ENCODE assay signal across 13 mouse cellular contexts in genomic region chr9:64564315-64564767, GRCm38 (mm10).
DNase-seq lines count a peak whose midpoint lies in the region; ATAC-seq lines count a peak whose summit lies in the region.
"Had no signal": no experiment of that assay in that cellular context is flagged by ENCODE, and none has a peak within 500 bp of the region (broad histone marks: within the 10 kb centered on the region; RNA-seq: fewer than 3 reads in every experiment).

No protein-coding gene starts in this region.

- no peaks in the 10 kb centered on the region for H3K27me3 ChIP-seq in intestine, embryonic 15.5 days (replicated peaks)
- H3K27me3 ChIP-seq: lung, embryonic 15.5 days; neural tube, embryonic 12.5 days had no signal

- H3K4me2 ChIP-seq in intestine, embryonic 15.5 days (replicated peaks): no peak overlapping the region
- H3K4me2 ChIP-seq: heart, embryonic 13.5 days; lung, embryonic 15.5 days; neural tube, embryonic 12.5 days had no signal

- no peak overlapping the region for H3K9ac ChIP-seq in intestine, embryonic 15.5 days
- H3K9ac ChIP-seq: forebrain, postnatal 0 days; heart, embryonic 13.5 days; lung, embryonic 15.5 days; neural tube, embryonic 12.5 days had no signal

- peak; percentile 90 for ATAC-seq in common myeloid progenitor, adult 5-6 weeks (replicated peaks; ENCODE audit: low read depth, poor library complexity, severe bottlenecking)
- ATAC-seq in intestine, embryonic 15.5 days: no peak
- ATAC-seq: inflammation-experienced regulatory T-cells, adult 6 months had no signal

- intact Hi-C loops in left cerebral cortex, postnatal 14 days (cut with DNase I): no loop called here

- peak; percentile 55 for DNase-seq in adrenal gland, adult 2 months
- DNase-seq in adrenal gland, postnatal 4 days (ENCODE audit: low spot score in 2 of 2): no peak
- DNase-seq in 416B (ENCODE audit: low read depth): peak; percentile 93
- DNase-seq in T-cell, adult 2 months (ENCODE audit: low spot score): no peak
- DNase-seq in left cerebral cortex, postnatal 14 days (ENCODE audit: low spot score in 2 of 2): no peak
- DNase-seq: forebrain, postnatal 0 days had no signal

- 2% methylated on average over 5 of the region's 5 CpGs for WGBS in macrophage (ENCODE audit: missing documents)
- 81% methylated on average over 5 of the region's 5 CpGs for WGBS in intestine, embryonic 15.5 days

- no peaks in the 10 kb centered on the region for H3K36me3 ChIP-seq in macrophage (ENCODE audit: inconsistent target)
- H3K36me3 ChIP-seq in intestine, embryonic 15.5 days: no peaks in the 10 kb centered on the region
- H3K36me3 ChIP-seq: heart, embryonic 13.5 days; lung, embryonic 15.5 days; neural tube, embryonic 12.5 days had no signal

- no peaks in the 10 kb centered on the region; the same call in 1 of the 2 replicates for H3K4me1 ChIP-seq in intestine, embryonic 15.5 days (replicated peaks)
- H3K4me1 ChIP-seq: lung, embryonic 15.5 days had no signal

- no peaks in the 10 kb centered on the region for H3K79me2 ChIP-seq in macrophage (ENCODE audit: inconsistent target)

- no peaks in the 10 kb centered on the region for H3K9me3 ChIP-seq in intestine, embryonic 15.5 days
- H3K9me3 ChIP-seq: lung, embryonic 15.5 days had no signal

- no peak overlapping the region for H3K4me3 ChIP-seq in macrophage (ENCODE audit: inconsistent target)
- H3K4me3 ChIP-seq in intestine, embryonic 15.5 days (replicated peaks): no peak overlapping the region
- H3K4me3 ChIP-seq: heart, embryonic 13.5 days; lung, embryonic 15.5 days; neural tube, embryonic 12.5 days had no signal

- H3K27ac ChIP-seq in macrophage: peak overlapping the region; percentile 34
- no peak overlapping the region for H3K27ac ChIP-seq in intestine, embryonic 15.5 days
- H3K27ac ChIP-seq: heart, embryonic 13.5 days; lung, embryonic 15.5 days; neural tube, embryonic 12.5 days had no signal

Comparison
In these comparisons a context has a peak if more than half of its experiments do, and no peak if none do; other contexts are left out.
1. DNase-seq: peak in adrenal gland, adult 2 months (single experiment) and 416B (single experiment); none in adrenal gland, postnatal 4 days (0 of 2), T-cell, adult 2 months (single experiment) and left cerebral cortex, postnatal 14 days (0 of 2).